19 mouse cellular contexts compared by ENCODE assay signal in the genomic region with DNA sequence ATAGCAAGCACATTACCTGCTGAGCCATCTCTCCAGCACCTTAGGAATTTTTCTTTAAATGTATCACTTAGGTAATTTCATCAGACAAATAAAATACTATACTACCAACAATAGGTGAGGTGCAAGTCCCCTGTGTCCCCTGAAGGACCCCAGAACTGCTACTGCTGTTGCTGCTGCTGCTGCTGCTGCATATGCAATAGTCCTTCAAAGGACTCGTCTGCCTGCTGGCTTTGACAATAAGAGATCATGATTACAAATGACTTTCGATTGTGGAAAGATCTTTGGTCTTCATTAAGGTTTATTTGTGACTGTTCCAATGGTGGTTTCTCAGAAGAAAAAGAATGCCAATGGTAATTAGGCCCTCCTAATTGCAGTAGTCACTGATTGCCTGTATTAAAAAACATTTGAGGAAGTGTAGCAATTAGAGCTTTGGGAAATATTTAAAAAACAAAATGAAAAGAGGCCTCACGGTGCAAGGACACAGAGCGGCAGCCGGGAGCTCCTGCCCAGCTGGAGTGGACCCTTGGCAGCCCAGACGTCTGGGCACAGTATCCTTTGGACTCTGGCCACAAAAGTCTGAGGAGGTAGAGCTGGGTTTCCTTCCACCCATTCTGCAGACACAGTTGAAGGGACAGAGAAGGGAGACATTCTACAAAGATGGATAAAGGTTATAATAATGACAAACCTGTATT.
DNase-seq lines count a peak whose midpoint lies in the region; ATAC-seq and TF ChIP-seq lines count a peak whose summit lies in the region.
"Had no signal": no experiment of that assay in that cellular context is flagged by ENCODE, and none has a peak within 500 bp of the region (broad histone marks: within the 10 kb centered on the region; RNA-seq: fewer than 3 reads in every experiment).

No protein-coding gene starts in this region.

- H3K36me3 ChIP-seq in hindbrain, postnatal 0 days (ENCODE audit: insufficient read depth, low read length) = no peaks in the 10 kb centered on the region
- no peaks in the 10 kb centered on the region for H3K36me3 ChIP-seq in hindbrain, embryonic 10.5 days
- H3K36me3 ChIP-seq in hindbrain, embryonic 11.5 days (ENCODE audit: control insufficient read depth, insufficient read depth, low read length) = no peaks in the 10 kb centered on the region
- H3K36me3 ChIP-seq: neural tube, embryonic 12.5 days had no signal

- DNase-seq in cerebellum, postnatal 14 days = peak; percentile 58 to 70
- no peak for DNase-seq in cerebellum, adult 9-10 months
- DNase-seq in hindbrain, postnatal 0 days (ENCODE audit: low spot score) = peak; percentile 27
- DNase-seq in hindbrain, embryonic 10.5 days (ENCODE audit: low spot score) = no peak
- peak; percentile 41 to 55 for DNase-seq in right cerebral cortex, postnatal 10 days (ENCODE audit: low spot score in 2 of 2)
- no peak for DNase-seq in right cerebral cortex, postnatal 14 days
- DNase-seq in embryo, embryonic 9.5 days (ENCODE audit: extremely low spot score) = no peak
- no peak for DNase-seq in hindbrain, embryonic 11.5 days (ENCODE audit: low spot score)
- DNase-seq: cerebellum, adult 18-20 months; embryo, embryonic 11 days; heart, adult 2 months; liver; lung, adult 18-20 months; spleen, adult 18-20 months had no signal

- H3K27ac ChIP-seq in hindbrain, postnatal 0 days = no peak overlapping the region
- H3K27ac ChIP-seq in hindbrain, embryonic 10.5 days = no peak overlapping the region
- no peak overlapping the region for H3K27ac ChIP-seq in hindbrain, embryonic 11.5 days (ENCODE audit: low read depth, low read length)
- H3K27ac ChIP-seq: heart, adult 2 months; hindbrain, embryonic 14.5 days; neural tube, embryonic 12.5 days had no signal

- H3K9me3 ChIP-seq in hindbrain, postnatal 0 days (ENCODE audit: low read length) = no peaks in the 10 kb centered on the region
- no peaks in the 10 kb centered on the region for H3K9me3 ChIP-seq in hindbrain, embryonic 10.5 days
- H3K9me3 ChIP-seq in hindbrain, embryonic 11.5 days (ENCODE audit: control insufficient read depth, low read length) = no peaks in the 10 kb centered on the region
- H3K9me3 ChIP-seq: neural tube, embryonic 12.5 days had no signal

- no peaks in the 10 kb centered on the region for H3K27me3 ChIP-seq in hindbrain, postnatal 0 days (ENCODE audit: insufficient read depth, low read length)
- H3K27me3 ChIP-seq in hindbrain, embryonic 10.5 days (ENCODE audit: insufficient read depth, poor library complexity, severe bottlenecking) = no peaks in the 10 kb centered on the region
- H3K27me3 ChIP-seq in hindbrain, embryonic 11.5 days (ENCODE audit: control insufficient read depth, insufficient read depth, low read length) = no peaks in the 10 kb centered on the region
- H3K27me3 ChIP-seq: neural tube, embryonic 12.5 days had no signal

- TF ChIP-seq CTCF in hindbrain, postnatal 0 days (IDR thresholded peaks at IDR 0.05; ENCODE audit: low read depth) = no peak

- no peak for ATAC-seq in hindbrain, postnatal 0 days
- no peak for ATAC-seq in hindbrain, embryonic 11.5 days (ENCODE audit: low FRiP score)
- ATAC-seq: activated CD4-positive, CD25-positive, alpha-beta regulatory T cell, adult 4 months; intestine, postnatal 0 days; midbrain, embryonic 16.5 days had no signal

- H3K4me3 ChIP-seq in hindbrain, postnatal 0 days (ENCODE audit: low read length) = no peak overlapping the region
- no peak overlapping the region for H3K4me3 ChIP-seq in hindbrain, embryonic 10.5 days
- H3K4me3 ChIP-seq in hindbrain, embryonic 11.5 days (ENCODE audit: low read depth, low read length) = no peak overlapping the region
- H3K4me3 ChIP-seq: heart, adult 2 months; neural tube, embryonic 12.5 days had no signal

- 22% methylated on average over 6 of the region's 6 CpGs for WGBS in hindbrain, postnatal 0 days
- 66% methylated on average over 6 of the region's 6 CpGs for WGBS in hindbrain, embryonic 10.5 days
- 62% methylated on average over 6 of the region's 6 CpGs for WGBS in hindbrain, embryonic 11.5 days

- no peak overlapping the region for H3K4me2 ChIP-seq in hindbrain, postnatal 0 days (ENCODE audit: low read depth, low read length)
- no peak overlapping the region for H3K4me2 ChIP-seq in hindbrain, embryonic 11.5 days (replicated peaks; ENCODE audit: low read depth, low read length)
- H3K4me2 ChIP-seq: hindbrain, embryonic 14.5 days; neural tube, embryonic 12.5 days had no signal

- H3K9ac ChIP-seq in hindbrain, postnatal 0 days (replicated peaks; ENCODE audit: low read length) = no peak overlapping the region
- no peak overlapping the region for H3K9ac ChIP-seq in hindbrain, embryonic 11.5 days (ENCODE audit: low read depth, low read length)
- H3K9ac ChIP-seq: hindbrain, embryonic 14.5 days; neural tube, embryonic 12.5 days had no signal

- H3K4me1 ChIP-seq in hindbrain, postnatal 0 days (ENCODE audit: insufficient read depth, low read length) = no peaks in the 10 kb centered on the region
- no peaks in the 10 kb centered on the region for H3K4me1 ChIP-seq in hindbrain, embryonic 10.5 days (replicated peaks)
- H3K4me1 ChIP-seq in hindbrain, embryonic 11.5 days (replicated peaks; ENCODE audit: control insufficient read depth, insufficient read depth, low read length) = no peaks in the 10 kb centered on the region
- H3K4me1 ChIP-seq: neural tube, embryonic 12.5 days had no signal

Comparison
In these comparisons a context has a peak if more than half of its experiments do, and no peak if none do; other contexts are left out.
1. DNase-seq: peak in cerebellum, postnatal 14 days (2 of 2), hindbrain, postnatal 0 days (single experiment) and right cerebral cortex, postnatal 10 days (2 of 2); none in cerebellum, adult 9-10 months (single experiment), hindbrain, embryonic 10.5 days (single experiment), right cerebral cortex, postnatal 14 days (single experiment), embryo, embryonic 9.5 days (single experiment) and hindbrain, embryonic 11.5 days (single experiment).